12 mouse cellular contexts compared by ENCODE assay signal in genomic region chr12:89129139-89129907, GRCm38 (mm10).
DNase-seq lines count a peak whose midpoint lies in the region; ATAC-seq lines count a peak whose summit lies in the region.
"Had no signal": no experiment of that assay in that cellular context is flagged by ENCODE, and none has a peak within 500 bp of the region (broad histone marks: within the 10 kb centered on the region; RNA-seq: fewer than 3 reads in every experiment).

No protein-coding gene starts in this region.

- no peaks in the 10 kb centered on the region for H3K36me3 ChIP-seq in neural tube, embryonic 12.5 days
- no peaks in the 10 kb centered on the region for H3K36me3 ChIP-seq in hindbrain, embryonic 11.5 days (ENCODE audit: control insufficient read depth, insufficient read depth, low read length)

- H3K4me1 ChIP-seq in neural tube, embryonic 12.5 days, result peaks cover 7% of the 10 kb centered on the region; the same call in 1 of the 2 replicates
- no peaks in the 10 kb centered on the region for H3K4me1 ChIP-seq in hindbrain, embryonic 11.5 days (replicated peaks; ENCODE audit: control insufficient read depth, insufficient read depth, low read length)

- no peak for DNase-seq in neural tube, embryonic 10.5 days (ENCODE audit: extremely low spot score, low spot score)
- no peak for DNase-seq in hindbrain, embryonic 11.5 days (ENCODE audit: low spot score)
- DNase-seq in left cerebral cortex, postnatal 4 days, result peak; percentile 2
- peak; percentile 80 for DNase-seq in telencephalon, adult 2 months (ENCODE audit: low read depth, low spot score)
- DNase-seq in urinary bladder, postnatal 4 days (ENCODE audit: low spot score in 2 of 2), result no peak
- no peak for DNase-seq in heart, adult 18-20 months
- DNase-seq in cerebellum, adult 9-10 months, result no peak
- DNase-seq: cerebellum, adult 18-20 months; gastrocnemius, postnatal 25 days; lung, embryonic 14.5 days had no signal

- no peak overlapping the region for H3K4me2 ChIP-seq in neural tube, embryonic 12.5 days (replicated peaks)
- no peak overlapping the region for H3K4me2 ChIP-seq in hindbrain, embryonic 11.5 days (replicated peaks; ENCODE audit: low read depth, low read length)
- H3K4me2 ChIP-seq: lung, embryonic 14.5 days had no signal

- 66% methylated on average over 9 of the region's 9 CpGs for WGBS in neural tube, embryonic 12.5 days
- 69% methylated on average over 9 of the region's 9 CpGs for WGBS in hindbrain, embryonic 11.5 days

- intact Hi-C loops in left cerebral cortex, postnatal 4 days (cut with DNase I), result no loop called here

- no peaks in the 10 kb centered on the region for H3K27me3 ChIP-seq in neural tube, embryonic 12.5 days (replicated peaks)
- H3K27me3 ChIP-seq in hindbrain, embryonic 11.5 days (ENCODE audit: control insufficient read depth, insufficient read depth, low read length), result no peaks in the 10 kb centered on the region

- no peak overlapping the region for H3K9ac ChIP-seq in neural tube, embryonic 12.5 days
- H3K9ac ChIP-seq in hindbrain, embryonic 11.5 days (ENCODE audit: low read depth, low read length), result no peak overlapping the region
- H3K9ac ChIP-seq: lung, embryonic 14.5 days had no signal

- H3K27ac ChIP-seq in neural tube, embryonic 12.5 days, result no peak overlapping the region
- no peak overlapping the region for H3K27ac ChIP-seq in hindbrain, embryonic 11.5 days (ENCODE audit: low read depth, low read length)
- H3K27ac ChIP-seq: kidney, postnatal 0 days had no signal

- ATAC-seq in neural tube, embryonic 12.5 days (ENCODE audit: low FRiP score, low read depth), result peak; percentile 79
- ATAC-seq in hindbrain, embryonic 11.5 days (ENCODE audit: low FRiP score), result peak; percentile 65

- no peak overlapping the region for H3K4me3 ChIP-seq in neural tube, embryonic 12.5 days
- no peak overlapping the region for H3K4me3 ChIP-seq in hindbrain, embryonic 11.5 days (ENCODE audit: low read depth, low read length)

- no peaks in the 10 kb centered on the region for H3K9me3 ChIP-seq in neural tube, embryonic 12.5 days
- H3K9me3 ChIP-seq in hindbrain, embryonic 11.5 days (ENCODE audit: control insufficient read depth, low read length), result no peaks in the 10 kb centered on the region

Comparison
In these comparisons a context has a peak if more than half of its experiments do, and no peak if none do; other contexts are left out.
1. DNase-seq: peak in left cerebral cortex, postnatal 4 days (single experiment) and telencephalon, adult 2 months (single experiment); none in neural tube, embryonic 10.5 days (single experiment), hindbrain, embryonic 11.5 days (single experiment), urinary bladder, postnatal 4 days (0 of 2), heart, adult 18-20 months (0 of 2) and cerebellum, adult 9-10 months (single experiment).